Mouse (Mus musculus) forebrain, postnatal 0 days (tissue): ENCODE measurements at regions not wholly inside any gene's neighbourhood (a gene's known extent, or its start where the extent isn't known, plus 50 kb on each side); places are given as distances from the start of the nearest gene placed in this dataset.

Experiments
- ATAC-seq: fragments of 200-750 bp; cut with Nextera tagmentation; 2 replicates; pipeline ENCODE4 v1.8.0; 2017; ENCODE audit warnings: mild to moderate bottlenecking, moderate library complexity
- DNase-seq: peaks from one replicate; pipeline ENCODE4 v3.0.0-alpha.2; 2015
- H3K27ac ChIP-seq: fragments of 300-500 bp; sonication (generic); 2 replicates; pipeline ENCODE4 v1.5.1; 2014; ENCODE audit warnings: low read depth, mild to moderate bottlenecking, antibody characterized with exemption, low read length, moderate library complexity, mixed read lengths
- H3K27me3 ChIP-seq: fragments of 300-500 bp; sonication (generic); 2 replicates; pipeline ENCODE4 v1.6.1; 2014; ENCODE audit warnings: mild to moderate bottlenecking, low read length, mixed read lengths; ENCODE audit not compliant: insufficient read depth
- H3K36me3 ChIP-seq: fragments of 300-500 bp; sonication (generic); 2 replicates; pipeline ENCODE4 v1.6.1; 2014; ENCODE audit warnings: mild to moderate bottlenecking, moderate library complexity; ENCODE audit not compliant: insufficient read depth
- H3K4me1 ChIP-seq: fragments of 300-500 bp; sonication (generic); 2 replicates; pipeline ENCODE4 v1.6.1; 2014; ENCODE audit warnings: antibody characterized with exemption; ENCODE audit not compliant: insufficient read depth
- H3K4me2 ChIP-seq: fragments of 300-500 bp; sonication (generic); 2 replicates; pipeline ENCODE4 v1.6.1; 2014; ENCODE audit warnings: low read depth, mild to moderate bottlenecking, moderate library complexity
- H3K4me3 ChIP-seq: fragments of 300-500 bp; sonication (generic); 2 replicates; pipeline ENCODE4 v1.5.1; 2014; ENCODE audit warnings: low read depth, low read length, mixed read lengths
- H3K9ac ChIP-seq: fragments of 300-500 bp; sonication (generic); 2 replicates; pipeline ENCODE4 v1.6.1; 2014; ENCODE audit warnings: mild to moderate bottlenecking
- H3K9me3 ChIP-seq: fragments of 300-500 bp; sonication (generic); 2 replicates; pipeline ENCODE4 v1.6.1; 2016; ENCODE audit warnings: low read length
- CTCF ChIP-seq: sonication (generic); IDR thresholded peaks from 2 replicates; pipeline ENCODE4 v1.5.1; 2016; ENCODE audit warnings: antibody characterized with exemption, control low read depth, low read depth
- WGBS: fragments of 180-500 bp; shearing (Covaris S2); extraction: QIAGEN DNeasy Blood & Tissue Kit; methylation state at CpG from one replicate; pipeline ENCODE4 v1.1.7; 2014; 5-methylcytosine and 5-hydroxymethylcytosine counted together

GRCm38 (mm10) chr5:126440516-126440915 lies 801.1 kb upstream of the Tmem132c start:
- ATAC-seq (no peak), DNase-seq (no peak)
- Histone ChIP-seq H3K4me2 (no peak overlapping the region), H3K36me3 (no peaks in the 10 kb centered on the region), H3K27ac (no peak overlapping the region), H3K9ac (no peak overlapping the region), H3K27me3 (no peaks in the 10 kb centered on the region), H3K9me3 (no peaks in the 10 kb centered on the region), H3K4me3 (no peak overlapping the region), H3K4me1 (no peaks in the 10 kb centered on the region)
- TF ChIP-seq CTCF = no peak
- 88% methylated on average over 1 of the region's 1 CpGs for WGBS

- Histone ChIP-seq H3K4me3 (no peak overlapping the region), H3K9ac (no peak overlapping the region), H3K4me1 (no peaks in the 10 kb centered on the region), H3K36me3 (no peaks in the 10 kb centered on the region), H3K27me3 (no peaks in the 10 kb centered on the region), H3K4me2 (no peak overlapping the region), H3K27ac (no peak overlapping the region), H3K9me3 (no peaks in the 10 kb centered on the region)
- ATAC-seq (no peak), DNase-seq (no peak)
- WGBS = 78% methylated on average over 3 of the region's 3 CpGs
- TF ChIP-seq CTCF = no peak
These were observed 765.8 kb upstream of the Tmem132c start for GRCm38 (mm10) chr5:126475761-126476160.

DNA sequence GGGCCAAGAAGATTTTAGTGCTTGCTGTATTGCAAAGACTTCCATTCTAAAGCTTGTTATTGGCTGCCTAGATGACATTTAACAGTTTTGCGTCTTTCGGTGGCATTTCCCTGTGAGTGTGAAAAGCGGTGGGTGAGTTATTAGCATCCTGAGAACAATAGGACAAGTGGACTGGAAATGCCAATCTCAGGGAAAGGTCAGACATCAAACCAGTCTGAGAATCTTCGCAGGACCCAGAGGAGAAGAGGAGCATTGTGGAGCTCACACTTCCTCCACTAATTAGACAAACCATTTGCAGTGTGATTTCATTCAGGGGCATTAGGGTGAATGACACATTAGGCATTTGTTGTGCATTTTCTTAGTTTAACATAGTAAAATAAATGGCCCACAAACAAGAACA lies 719.5 kb upstream of the Tmem132c start:
- DNase-seq = no peak
- TF ChIP-seq CTCF = no peak
- 11% methylated on average over 4 of the region's 4 CpGs for WGBS
- Histone ChIP-seq H3K4me2 (no peak overlapping the region), H3K9ac (no peak overlapping the region), H3K4me3 (no peak overlapping the region), H3K9me3 (no peaks in the 10 kb centered on the region), H3K4me1 (no peaks in the 10 kb centered on the region), H3K27me3 (no peaks in the 10 kb centered on the region), H3K27ac (no peak overlapping the region), H3K36me3 (no peaks in the 10 kb centered on the region)
- ATAC-seq = no peak

DNA sequence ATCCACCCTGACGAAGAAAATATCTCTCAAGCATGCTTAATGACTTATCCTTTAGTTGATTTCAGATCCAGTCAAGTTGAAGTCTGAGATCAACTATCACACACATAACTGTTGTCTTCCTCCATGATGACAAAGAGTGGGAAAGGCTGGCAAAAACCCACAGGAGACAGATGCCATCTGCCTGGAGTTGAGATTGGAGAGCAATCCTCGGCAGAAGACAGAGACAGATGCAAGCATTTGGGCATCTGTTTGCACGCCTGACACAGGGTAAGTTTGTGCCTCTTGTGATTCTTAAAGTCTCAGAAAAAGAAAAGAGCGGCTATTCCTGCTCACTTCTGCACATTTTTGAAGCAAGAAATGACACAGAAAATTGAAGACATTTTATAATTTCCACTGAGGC lies 715.7 kb upstream of the Tmem132c start:
- Histone ChIP-seq H3K27me3 (no peaks in the 10 kb centered on the region), H3K27ac (no peak overlapping the region), H3K4me2 (no peak overlapping the region), H3K9ac (no peak overlapping the region), H3K4me1 (0 out of 2 replicates have a peak, but pooled peaks cover 6% of the 10 kb centered on the region), H3K36me3 (no peaks in the 10 kb centered on the region), H3K4me3 (no peak overlapping the region), H3K9me3 (no peaks in the 10 kb centered on the region)
- DNase-seq (peak; percentile 67), ATAC-seq (no peak)
- WGBS = 67% methylated on average over 4 of the region's 4 CpGs
- TF ChIP-seq CTCF = no peak

DNA sequence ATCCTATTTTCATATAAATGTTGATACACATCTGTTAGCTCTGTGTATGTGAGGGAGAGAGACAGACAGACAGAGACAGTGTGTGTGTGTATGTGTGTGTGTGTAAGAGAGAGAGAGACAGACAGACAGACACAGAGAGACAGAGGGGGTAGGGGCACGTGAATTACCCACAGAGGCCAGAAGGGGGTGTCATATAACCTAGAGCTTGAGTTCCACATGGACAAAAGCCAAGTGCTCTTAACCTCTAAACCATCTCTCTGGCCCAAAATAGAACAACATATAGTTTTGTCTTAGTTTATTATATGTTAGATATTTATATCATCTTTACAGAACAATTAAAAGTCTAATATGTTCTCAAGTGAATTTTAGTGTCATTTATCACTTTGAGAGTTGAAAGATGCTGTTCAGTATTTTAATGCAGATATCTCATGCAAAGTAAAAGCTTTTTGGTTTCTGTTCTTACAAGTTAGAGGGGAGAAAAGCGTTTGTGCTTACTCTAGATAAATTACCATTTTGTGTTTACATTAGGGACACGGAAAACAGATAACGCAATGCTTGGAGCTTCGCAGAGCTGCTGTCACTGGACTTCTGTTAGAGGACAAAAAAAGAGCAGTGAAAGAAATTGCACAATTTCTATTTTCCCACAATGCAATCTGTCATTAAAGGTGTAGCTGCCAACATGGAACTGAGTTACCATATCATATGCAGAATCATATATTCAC lies 710.6 kb upstream of the Tmem132c start:
- Histone ChIP-seq H3K4me2 (no peak overlapping the region), H3K4me1 (0 out of 2 replicates have a peak, but pooled peaks cover 6% of the 10 kb centered on the region), H3K36me3 (no peaks in the 10 kb centered on the region), H3K9ac (no peak overlapping the region), H3K4me3 (no peak overlapping the region), H3K27me3 (no peaks in the 10 kb centered on the region), H3K9me3 (no peaks in the 10 kb centered on the region), H3K27ac (no peak overlapping the region)
- 52% methylated on average over 5 of the region's 5 CpGs for WGBS
- no peak for DNase-seq
- ATAC-seq = no peak
- no peak; the same call in 1 of the 2 replicates for TF ChIP-seq CTCF

DNA sequence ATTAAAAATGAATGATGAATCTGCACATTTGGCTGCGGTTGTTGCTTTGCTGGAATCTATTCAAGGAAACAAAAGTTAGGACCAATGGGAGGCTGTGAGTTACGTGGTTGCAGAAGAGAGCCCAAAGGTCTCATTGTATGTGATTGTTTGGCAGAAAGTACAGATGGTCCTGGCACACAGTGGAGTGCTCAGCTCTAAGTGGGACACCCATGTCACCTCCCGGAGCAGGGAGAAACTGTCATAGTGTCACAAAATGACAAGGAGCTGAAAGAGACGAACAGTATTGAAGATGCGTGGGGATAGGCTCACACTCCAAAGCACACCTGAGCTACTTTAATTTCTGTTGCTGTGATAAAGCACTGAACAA lies 710.1 kb upstream of the Tmem132c start:
- H3K4me2 ChIP-seq = no peak overlapping the region
- WGBS = 65% methylated on average over 5 of the region's 5 CpGs
- ATAC-seq (no peak), DNase-seq (peak; percentile 26)
- no peaks in the 10 kb centered on the region for H3K27me3 ChIP-seq
- no peaks in the 10 kb centered on the region for H3K36me3 ChIP-seq
- H3K4me1 ChIP-seq = 0 out of 2 replicates have a peak, but pooled peaks cover 6% of the 10 kb centered on the region
- H3K4me3 ChIP-seq = no peak overlapping the region
- H3K27ac ChIP-seq = no peak overlapping the region
- H3K9me3 ChIP-seq = no peaks in the 10 kb centered on the region
- no peak overlapping the region for H3K9ac ChIP-seq
- TF ChIP-seq CTCF = no peak

- no peak overlapping the region for H3K4me3 ChIP-seq
These were observed 709.6 kb upstream of the Tmem132c start for GRCm38 (mm10) chr5:126531975-126532374.

More at GRCm38 (mm10) chr5:126531975-126532374, 709.6 kb upstream of the Tmem132c start:
- Histone ChIP-seq H3K36me3 (no peaks in the 10 kb centered on the region), H3K27ac (no peak overlapping the region), H3K9me3 (no peaks in the 10 kb centered on the region), H3K4me1 (peaks cover 6% of the 10 kb centered on the region; the same call in 1 of the 2 replicates), H3K9ac (no peak overlapping the region), H3K4me2 (no peak overlapping the region), H3K27me3 (no peaks in the 10 kb centered on the region)
- no peak for DNase-seq
- 88% methylated on average over 1 of the region's 1 CpGs for WGBS
- ATAC-seq = no peak
- no peak for TF ChIP-seq CTCF
